Comparison of ENCODE assay signal across 8 mouse cellular contexts in the genomic region with DNA sequence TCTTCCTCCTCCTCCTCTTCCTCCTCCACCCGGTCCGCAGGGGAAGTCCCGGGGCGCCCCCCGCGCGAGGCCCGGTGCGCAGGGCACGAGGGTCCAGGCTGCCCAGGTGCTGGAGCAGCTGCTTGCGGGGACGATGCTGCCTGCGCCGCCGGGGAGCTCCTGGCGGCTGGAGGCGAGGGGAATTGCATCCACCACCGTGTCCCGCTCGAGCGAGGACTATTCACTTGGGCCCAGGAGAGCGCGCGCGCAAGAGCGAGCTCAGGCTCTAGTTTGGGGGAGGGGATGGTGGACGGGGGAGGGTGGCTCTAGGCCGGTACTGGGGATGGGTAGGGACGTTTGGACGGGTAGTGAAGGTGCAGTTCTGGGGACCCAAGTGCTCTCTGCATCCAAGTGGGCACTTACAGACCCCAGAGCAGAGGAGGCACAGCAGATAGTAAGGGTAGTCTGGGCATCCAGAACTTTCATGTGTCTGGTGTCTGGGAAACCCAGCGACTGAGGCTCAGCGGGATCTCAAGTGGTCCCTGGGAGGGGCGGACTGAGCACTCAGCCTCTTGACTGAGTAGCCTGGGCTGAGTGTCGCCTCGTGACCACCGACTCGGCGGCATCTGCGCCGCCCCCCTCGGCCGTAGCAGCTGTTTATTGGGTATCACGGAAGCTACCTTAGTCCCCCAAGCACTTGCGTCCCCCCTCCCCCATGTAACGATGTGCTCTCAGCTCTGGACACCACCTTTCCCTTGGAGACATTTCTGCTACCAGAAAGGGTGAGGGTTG. TPM values are rescaled to one million over a fixed set of nuclear protein-coding genes. Genes with fewer than 3 reads are reported as not detected.
DNase-seq lines count a peak whose midpoint lies in the region; ATAC-seq lines count a peak whose summit lies in the region.

A gene (minus strand): TSS at position 471 of the 771 bp plus-strand sequence.

- no peak within 1 kb of the TSS for H3K9ac ChIP-seq in kidney, embryonic 16.5 days (replicated peaks; ENCODE audit: low read length)
- peak within 1 kb of the TSS; percentile 76 for H3K9ac ChIP-seq in hindbrain, embryonic 13.5 days
- H3K9ac ChIP-seq in limb, embryonic 12.5 days (replicated peaks): peak within 1 kb of the TSS; percentile 50; the same call in 1 of the 2 replicates

- peak within 1 kb of the TSS; percentile 64 for H3K4me2 ChIP-seq in kidney, embryonic 16.5 days (replicated peaks; ENCODE audit: low read depth, low read length)
- peak within 1 kb of the TSS; percentile 91 for H3K4me2 ChIP-seq in hindbrain, embryonic 13.5 days
- peak within 1 kb of the TSS; percentile 92 for H3K4me2 ChIP-seq in limb, embryonic 12.5 days

- peak; percentile 80 for ATAC-seq in kidney, embryonic 16.5 days (ENCODE audit: low FRiP score, low TSS enrichment)
- peak; percentile 84 for ATAC-seq in hindbrain, embryonic 13.5 days (ENCODE audit: low FRiP score)
- peak; percentile 82 for ATAC-seq in limb, embryonic 12.5 days (ENCODE audit: insufficient number of reproducible peaks, insufficient read depth, low FRiP score, low TSS enrichment, low read depth)

- no peaks in the 10 kb centered on the region for H3K9me3 ChIP-seq in kidney, embryonic 16.5 days (ENCODE audit: low read length)
- no peaks in the 10 kb centered on the region for H3K9me3 ChIP-seq in hindbrain, embryonic 13.5 days
- no peaks in the 10 kb centered on the region for H3K9me3 ChIP-seq in limb, embryonic 12.5 days

- H3K27me3 ChIP-seq in kidney, embryonic 16.5 days (ENCODE audit: insufficient read depth, low read length): peaks cover 34% of the 10 kb centered on the region
- no peaks in the 10 kb centered on the region for H3K27me3 ChIP-seq in hindbrain, embryonic 13.5 days
- peaks cover 35% of the 10 kb centered on the region for H3K27me3 ChIP-seq in limb, embryonic 12.5 days

- no peaks in the 10 kb centered on the region for H3K36me3 ChIP-seq in kidney, embryonic 16.5 days (ENCODE audit: insufficient read depth, low read length)
- no peaks in the 10 kb centered on the region for H3K36me3 ChIP-seq in hindbrain, embryonic 13.5 days
- no peaks in the 10 kb centered on the region for H3K36me3 ChIP-seq in limb, embryonic 12.5 days

- H3K27ac ChIP-seq in kidney, embryonic 16.5 days (ENCODE audit: low read length): no peak within 1 kb of the TSS
- peak within 1 kb of the TSS; percentile 75 for H3K27ac ChIP-seq in hindbrain, embryonic 13.5 days
- no peak within 1 kb of the TSS for H3K27ac ChIP-seq in limb, embryonic 12.5 days

- under 1% methylated on average over 44 of the region's 45 CpGs for WGBS in kidney, embryonic 16.5 days
- under 1% methylated on average over 42 of the region's 45 CpGs for WGBS in hindbrain, embryonic 13.5 days
- 1% methylated on average over 45 of the region's 45 CpGs for WGBS in limb, embryonic 12.5 days

- peak within 1 kb of the TSS; percentile 41 for H3K4me3 ChIP-seq in kidney, embryonic 16.5 days (ENCODE audit: low read length)
- peak within 1 kb of the TSS; percentile 68 for H3K4me3 ChIP-seq in hindbrain, embryonic 13.5 days
- peak within 1 kb of the TSS; percentile 50 for H3K4me3 ChIP-seq in limb, embryonic 12.5 days (replicated peaks)

- no peak for DNase-seq in kidney, adult 11 months
- peak; percentile 59 for DNase-seq in embryo, embryonic 10 days (ENCODE audit: low spot score)
- peak; percentile 64 to 76 for DNase-seq in right cerebral cortex, adult 2 months (ENCODE audit: low spot score in 2 of 2)
- no peak for DNase-seq in T-cell, adult 2 months (ENCODE audit: low spot score)
- DNase-seq in adrenal gland, postnatal 14 days: no peak

- peaks cover 9% of the 10 kb centered on the region; the same call in 1 of the 2 replicates for H3K4me1 ChIP-seq in kidney, embryonic 16.5 days (ENCODE audit: insufficient read depth, low read length)
- peaks cover 20% of the 10 kb centered on the region for H3K4me1 ChIP-seq in hindbrain, embryonic 13.5 days (replicated peaks)
- H3K4me1 ChIP-seq in limb, embryonic 12.5 days (replicated peaks): peaks cover 14% of the 10 kb centered on the region

RNA-seq across cellular contexts. Expression of the gene that starts here (rescaled TPM):
- 0.07 TPM in 1 of 2 replicates, not detected in the other for polyA plus RNA-seq in kidney, embryonic 16.5 days (2015; fragmentation: Nextera tagmentation; extraction: Ambion mirVana)
- polyA plus RNA-seq in hindbrain, embryonic 13.5 days (2015; fragmentation: Nextera tagmentation; extraction: Ambion mirVana): 7.2 and 7.8 TPM in 2 replicates
- 0.51 TPM in 2 replicates for polyA plus RNA-seq in limb, embryonic 12.5 days (2016; fragmentation: Nextera tagmentation; extraction: Ambion mirVana)
- not detected in 2 replicates for total RNA-seq in adrenal gland, postnatal 14 days (2021)

Comparison
In these comparisons a context has a peak if more than half of its experiments do, and no peak if none do; other contexts are left out.
1. Peak in ATAC-seq, H3K4me3 ChIP-seq and H3K4me2 ChIP-seq in kidney, embryonic 16.5 days; RNA of the gene not detected or under 1 TPM.
2. Peak in ATAC-seq, H3K4me3 ChIP-seq, H3K9ac ChIP-seq and H3K4me2 ChIP-seq in limb, embryonic 12.5 days; RNA of the gene not detected or under 1 TPM.
3. DNase-seq: peak in embryo, embryonic 10 days (single experiment) and right cerebral cortex, adult 2 months (2 of 2); none in kidney, adult 11 months (single experiment), T-cell, adult 2 months (single experiment) and adrenal gland, postnatal 14 days (single experiment).
4. Peak in every context shown above with its lines, with median percentiles within 50 percentile points of each other: ATAC-seq, H3K4me2 ChIP-seq and H3K4me3 ChIP-seq.